Mouse (Mus musculus): ENCODE results near the gene Mlxipl. TPM values are rescaled to one million over a fixed set of nuclear protein-coding genes. Genes with fewer than 3 reads are reported as not detected.
"Not testable (repeated sequence)": the region's sequence is repeated elsewhere in the genome, so short reads cannot be mapped to it uniquely, and the experiment has no call there.

The Mlxipl gene
- polyA plus RNA-seq, 1 experiment, result 304 TPM

DNA sequence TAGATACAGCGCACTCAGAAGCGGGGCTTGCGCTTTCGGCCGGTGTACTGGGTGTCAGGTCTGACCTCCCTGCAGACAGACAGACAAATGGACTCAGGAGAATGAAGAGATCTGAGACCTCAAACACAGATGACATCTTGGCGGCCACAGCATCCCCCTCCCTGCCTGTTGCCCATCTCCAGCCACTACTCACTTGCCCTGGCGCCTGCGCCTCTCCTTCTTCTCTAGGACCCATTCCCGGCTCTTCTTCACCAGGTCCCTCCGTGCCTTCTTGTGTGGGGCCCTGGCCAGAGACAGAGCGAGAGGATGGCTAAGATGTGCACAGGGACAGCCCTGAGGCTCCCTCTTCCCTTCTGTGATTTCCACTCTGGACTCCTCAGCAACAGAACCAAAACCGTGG is 36.3 kb upstream of the Mlxipl start:
- H3K27me3 ChIP-seq (ENCODE audit: control insufficient read depth, insufficient read depth, low read length), result no peaks in the 10 kb centered on the region
- no peak overlapping the region for H3K27ac ChIP-seq (ENCODE audit: insufficient read depth, low read depth, low read length)
- peaks cover 42% of the 10 kb centered on the region for H3K36me3 ChIP-seq (ENCODE audit: control insufficient read depth, insufficient read depth, low read length)
- WGBS, result 88% methylated on average over 12 of the region's 12 CpGs
- TF ChIP-seq POLR2A (IDR thresholded peaks at IDR 0.05; ENCODE audit: low read depth, low read length) (no peak), CTCF (IDR thresholded peaks at IDR 0.05; ENCODE audit: extremely low read depth, insufficient read length, insufficient replicate concordance, low read depth, low read length) (no peak)
- H3K4me3 ChIP-seq (ENCODE audit: low read depth, low read length), result no peak overlapping the region
- no peaks in the 10 kb centered on the region for H3K4me1 ChIP-seq (ENCODE audit: control insufficient read depth, insufficient read depth, insufficient read length, low read length)

DNA sequence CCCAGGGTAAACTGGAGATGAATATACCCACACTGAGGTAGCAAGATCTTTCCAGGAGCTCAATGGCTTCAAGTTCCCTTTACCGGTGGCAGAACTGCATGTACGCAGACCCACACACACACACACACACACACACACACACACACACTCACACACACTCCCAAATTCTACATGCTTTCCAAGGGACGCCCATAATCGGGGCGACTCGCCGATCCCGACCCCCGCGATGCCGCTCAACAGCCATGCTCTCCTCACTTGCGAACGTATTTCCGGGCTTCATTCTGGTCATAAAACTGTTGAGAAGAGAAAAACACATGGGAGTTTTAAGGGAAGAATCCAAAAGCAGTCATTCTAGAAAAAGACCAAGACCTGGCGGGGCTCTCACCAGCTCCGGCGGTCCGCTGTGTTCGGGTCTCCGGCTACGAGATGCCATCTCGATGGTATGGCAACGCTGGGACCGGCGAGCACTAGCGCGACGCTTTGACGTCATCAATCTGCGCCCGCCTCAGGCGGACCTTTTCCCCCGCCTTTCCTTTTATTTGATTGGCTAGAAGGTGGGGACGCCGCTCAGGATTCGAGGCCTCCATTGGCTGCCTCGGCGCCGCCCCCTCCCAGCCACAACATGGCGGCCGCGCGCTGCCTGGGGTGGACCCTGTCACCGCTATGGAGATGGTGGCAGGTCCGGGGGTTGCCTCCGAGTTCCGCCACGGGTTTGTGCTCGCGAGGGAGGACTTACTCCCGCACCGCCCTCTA is 25.9 kb upstream of the Mlxipl start, which contains the start of gene Dnajc30:
Gene Dnajc30, plus strand, starts transcription at position 574 of the 753 bp plus-strand sequence.
- Histone ChIP-seq H3K4me3 (ENCODE audit: low read depth, low read length) (peak within 1 kb of the TSS; percentile 84), H3K27me3 (ENCODE audit: control insufficient read depth, insufficient read depth, low read length) (no peaks in the 10 kb centered on the region), H3K36me3 (ENCODE audit: control insufficient read depth, insufficient read depth, low read length) (peaks cover 10% of the 10 kb centered on the region), H3K4me1 (ENCODE audit: control insufficient read depth, insufficient read depth, insufficient read length, low read length) (peaks cover 4% of the 10 kb centered on the region; the same call in 1 of the 2 replicates), H3K27ac (ENCODE audit: insufficient read depth, low read depth, low read length) (peak within 1 kb of the TSS; percentile 51)
- TF ChIP-seq POLR2A (IDR thresholded peaks at IDR 0.05; ENCODE audit: low read depth, low read length), result peak; percentile 73
- TF ChIP-seq CTCF (IDR thresholded peaks at IDR 0.05; ENCODE audit: extremely low read depth, insufficient read length, insufficient replicate concordance, low read depth, low read length), result no peak
- WGBS, result under 1% methylated on average over 52 of the region's 52 CpGs

DNA sequence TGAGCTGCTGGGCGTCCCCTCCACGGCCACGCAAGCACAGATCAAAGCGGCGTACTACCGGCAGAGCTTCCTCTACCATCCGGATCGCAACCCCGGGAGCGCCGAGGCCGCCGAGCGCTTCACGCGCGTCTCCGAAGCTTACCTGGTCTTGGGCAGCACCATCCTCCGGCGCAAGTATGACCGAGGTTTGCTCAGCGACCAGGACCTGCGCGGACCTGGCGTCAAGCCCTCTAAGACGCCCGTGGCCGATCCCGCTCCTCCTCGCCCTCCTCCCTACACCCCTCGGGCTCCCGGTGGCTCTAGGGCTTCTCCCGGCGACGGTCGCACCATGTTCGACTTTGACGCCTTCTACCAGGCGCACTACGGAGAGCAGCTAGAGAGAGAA is 25.3 kb upstream of the Mlxipl start:
- no peak for TF ChIP-seq CTCF (IDR thresholded peaks at IDR 0.05; ENCODE audit: extremely low read depth, insufficient read length, insufficient replicate concordance, low read depth, low read length)
- TF ChIP-seq POLR2A (IDR thresholded peaks at IDR 0.05; ENCODE audit: low read depth, low read length), result no peak
- Histone ChIP-seq H3K4me3 (ENCODE audit: low read depth, low read length) (peak overlapping the region; percentile 84), H3K27ac (ENCODE audit: insufficient read depth, low read depth, low read length) (peak overlapping the region; percentile 51), H3K36me3 (ENCODE audit: control insufficient read depth, insufficient read depth, low read length) (peaks cover 10% of the 10 kb centered on the region), H3K27me3 (ENCODE audit: control insufficient read depth, insufficient read depth, low read length) (no peaks in the 10 kb centered on the region), H3K4me1 (ENCODE audit: control insufficient read depth, insufficient read depth, insufficient read length, low read length) (peaks cover 4% of the 10 kb centered on the region; the same call in 1 of the 2 replicates)
- WGBS, result under 1% methylated on average over 40 of the region's 40 CpGs

DNA sequence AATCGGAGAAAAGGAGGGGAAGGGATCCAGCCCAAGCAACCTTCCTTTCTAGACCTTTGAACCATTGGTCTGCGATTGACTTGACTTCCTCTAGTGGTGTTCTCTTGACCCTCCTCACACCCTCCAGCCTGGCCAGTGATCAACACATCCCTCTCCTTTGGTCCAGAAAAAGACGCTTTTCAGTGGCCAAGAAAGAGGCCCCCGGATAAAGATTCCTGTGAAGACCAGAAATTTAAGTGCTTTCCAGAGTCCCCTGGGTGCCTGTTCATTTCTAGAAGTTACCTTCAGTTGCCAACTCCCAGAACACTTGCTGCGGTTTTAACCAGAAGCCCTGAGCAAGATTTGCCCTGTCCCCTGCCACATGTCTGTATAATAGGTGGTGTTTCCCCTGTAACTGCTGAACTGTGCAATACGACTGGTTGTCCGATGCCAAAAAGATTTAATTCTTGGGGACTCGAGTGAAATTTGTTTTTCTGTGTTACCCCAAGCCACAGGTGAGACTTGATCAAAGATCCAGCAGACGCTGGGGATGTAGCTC is 24.7 kb upstream of the Mlxipl start, which contains the start of gene Bud23:
Gene Bud23, minus strand, starts transcription at position 51 of the 538 bp plus-strand sequence.
- Histone ChIP-seq H3K27ac (ENCODE audit: insufficient read depth, low read depth, low read length) (peak within 1 kb of the TSS; percentile 51), H3K4me3 (ENCODE audit: low read depth, low read length) (peak within 1 kb of the TSS; percentile 84)
- H3K36me3 ChIP-seq (ENCODE audit: control insufficient read depth, insufficient read depth, low read length); H3K4me1 ChIP-seq (ENCODE audit: control insufficient read depth, insufficient read depth, insufficient read length, low read length); H3K27me3 ChIP-seq (ENCODE audit: control insufficient read depth, insufficient read depth, low read length): not testable (repeated sequence)
- 61% methylated on average over 9 of the region's 9 CpGs for WGBS

DNA sequence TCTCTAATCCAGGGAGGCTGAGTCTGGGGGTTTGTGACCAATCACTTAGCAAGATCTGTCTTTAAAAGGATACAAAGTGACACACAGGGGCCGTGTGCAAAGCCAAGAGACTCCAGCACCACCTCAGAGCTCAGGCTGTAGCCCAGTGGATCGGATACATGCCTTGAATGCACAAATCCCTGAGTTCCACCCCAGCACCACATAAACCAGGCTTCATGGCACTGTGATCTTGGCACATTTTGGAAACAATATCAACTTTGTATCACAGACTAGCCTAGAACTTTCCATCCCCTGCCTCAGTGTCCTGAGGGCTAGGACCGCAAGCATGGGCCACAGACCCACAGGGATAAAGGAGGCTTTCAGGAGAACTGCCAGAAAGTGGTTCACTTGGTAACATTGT is 23.7 kb upstream of the Mlxipl start:
- no peak overlapping the region for H3K27ac ChIP-seq (ENCODE audit: insufficient read depth, low read depth, low read length)
- TF ChIP-seq POLR2A (IDR thresholded peaks at IDR 0.05; ENCODE audit: low read depth, low read length), result no peak
- no peak for TF ChIP-seq CTCF (IDR thresholded peaks at IDR 0.05; ENCODE audit: extremely low read depth, insufficient read length, insufficient replicate concordance, low read depth, low read length)
- no peaks in the 10 kb centered on the region for H3K27me3 ChIP-seq (ENCODE audit: control insufficient read depth, insufficient read depth, low read length)
- H3K4me3 ChIP-seq (ENCODE audit: low read depth, low read length), result no peak overlapping the region
- H3K36me3 ChIP-seq (ENCODE audit: control insufficient read depth, insufficient read depth, low read length), result peaks cover 2% of the 10 kb centered on the region; the same call in 1 of the 2 replicates
- H3K4me1 ChIP-seq (ENCODE audit: control insufficient read depth, insufficient read depth, insufficient read length, low read length), result peaks cover 4% of the 10 kb centered on the region; the same call in 1 of the 2 replicates
- 92% methylated on average over 3 of the region's 3 CpGs for WGBS

DNA sequence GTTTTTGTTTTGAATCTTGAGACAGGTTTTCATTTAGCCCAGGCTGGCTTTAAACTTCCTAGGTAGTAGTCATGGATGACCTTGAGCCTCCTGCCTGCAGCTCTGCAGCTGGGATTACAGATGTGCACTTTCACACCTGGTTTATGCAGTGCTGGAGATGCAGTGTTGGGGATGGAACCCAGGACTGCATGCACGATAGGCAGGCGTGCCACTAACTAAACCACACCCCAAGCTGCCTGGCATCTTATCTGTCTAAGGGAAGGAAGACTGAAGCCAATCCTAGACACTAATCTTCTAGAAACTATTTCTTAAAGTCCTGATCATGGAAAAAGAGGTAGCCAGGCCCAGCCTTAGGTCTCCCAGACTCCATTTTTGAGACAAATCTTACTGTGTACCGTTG is 19.2 kb upstream of the Mlxipl start:
- peaks cover 2% of the 10 kb centered on the region; the same call in 1 of the 2 replicates for H3K36me3 ChIP-seq (ENCODE audit: control insufficient read depth, insufficient read depth, low read length)
- H3K27ac ChIP-seq (ENCODE audit: insufficient read depth, low read depth, low read length), result no peak overlapping the region
- H3K4me3 ChIP-seq (ENCODE audit: low read depth, low read length), result no peak overlapping the region
- 63% methylated on average over 3 of the region's 3 CpGs for WGBS
- no peak for TF ChIP-seq CTCF (IDR thresholded peaks at IDR 0.05; ENCODE audit: extremely low read depth, insufficient read length, insufficient replicate concordance, low read depth, low read length)
- TF ChIP-seq POLR2A (IDR thresholded peaks at IDR 0.05; ENCODE audit: low read depth, low read length), result no peak
- peaks cover 4% of the 10 kb centered on the region; the same call in 1 of the 2 replicates for H3K4me1 ChIP-seq (ENCODE audit: control insufficient read depth, insufficient read depth, insufficient read length, low read length)
- no peaks in the 10 kb centered on the region for H3K27me3 ChIP-seq (ENCODE audit: control insufficient read depth, insufficient read depth, low read length)

DNA sequence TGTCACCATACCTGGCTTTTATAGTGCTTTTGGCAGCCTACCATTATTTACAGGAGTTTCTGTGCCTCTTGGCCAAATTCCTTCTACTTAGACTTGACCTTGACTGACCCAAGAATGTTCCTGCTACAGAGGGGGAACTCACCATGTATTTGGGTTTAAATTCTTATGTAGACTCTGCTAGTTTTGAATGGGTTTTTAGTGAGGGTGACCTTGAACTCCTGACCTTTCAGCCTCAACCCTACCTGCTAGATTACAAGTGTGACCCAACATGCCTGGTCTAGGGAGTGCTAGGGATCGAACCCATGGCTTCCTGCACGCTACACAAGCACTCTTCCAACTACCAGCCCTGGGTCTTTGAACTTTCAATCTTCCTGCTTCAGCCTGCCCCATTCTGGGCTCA is 17.6 kb upstream of the Mlxipl start:
- TF ChIP-seq CTCF (IDR thresholded peaks at IDR 0.05; ENCODE audit: extremely low read depth, insufficient read length, insufficient replicate concordance, low read depth, low read length), result no peak
- TF ChIP-seq POLR2A (IDR thresholded peaks at IDR 0.05; ENCODE audit: low read depth, low read length), result no peak
- Histone ChIP-seq H3K27me3 (ENCODE audit: control insufficient read depth, insufficient read depth, low read length) (no peaks in the 10 kb centered on the region), H3K4me1 (ENCODE audit: control insufficient read depth, insufficient read depth, insufficient read length, low read length) (peaks cover 6% of the 10 kb centered on the region), H3K27ac (ENCODE audit: insufficient read depth, low read depth, low read length) (no peak overlapping the region), H3K36me3 (ENCODE audit: control insufficient read depth, insufficient read depth, low read length) (peaks cover 2% of the 10 kb centered on the region; the same call in 1 of the 2 replicates), H3K4me3 (ENCODE audit: low read depth, low read length) (no peak overlapping the region)
- WGBS, result 96% methylated on average over 2 of the region's 2 CpGs
